Mouse (Mus musculus) small intestine, adult 2 months (tissue): Measurements from ENCODE around the gene Senp2.

Experiments used
- CTCF ChIP-seq: fragments of 200-500 bp; IDR thresholded peaks from 2 replicates; pipeline ENCODE4 v1.5.1; 2012; ENCODE audit warnings: low read depth, mild to moderate bottlenecking, control low read depth, inconsistent platforms, low read length, moderate library complexity, mixed read lengths; ENCODE audit not compliant: insufficient replicate concordance, insufficient read length; ENCODE audit errors: extremely low read depth
- POLR2A ChIP-seq: fragments of 200-500 bp; IDR thresholded peaks from 2 replicates; pipeline ENCODE4 v1.6.1; 2012; ENCODE audit warnings: low read depth, mild to moderate bottlenecking, control low read depth, inconsistent platforms, low read length, moderate library complexity

GRCm38 (mm10) chr16:22075067-22075466 lies 65.8 kb downstream of the Senp2 start:
- TF ChIP-seq CTCF, result no peak
- TF ChIP-seq POLR2A, result no peak
